Mouse (Mus musculus) left cerebral cortex, postnatal 25 days (tissue): ENCODE measurements around the gene Gm572. TPM values are rescaled to one million over a fixed set of nuclear protein-coding genes. Genes with fewer than 3 reads are reported as not detected.

Experiments used
- DNase-seq, 2 experiments: peaks; one replicate each; pipeline ENCODE4 v3.0.0; 2022; ENCODE audit warnings: low spot score in 2 of 2, mixed read lengths in 1 of 2
- intact Hi-C: fragments of 180-260 bp; cut with DNase I; formaldehyde crosslinking; loops from one replicate; pipeline ENCODE4 v1.15.1; 2025
- total RNA-seq, 2 experiments: library from RNA; stranded (reverse); gene quantifications; 2 replicates each; pipeline ENCODE4 v1.2.3; 2021

Gene Gm572
- total RNA-seq, 2 experiments from 2014 or later = not detected

GRCm38 (mm10) chr4:148693417-148693959 lies 50.4 kb downstream of the Gm572 start:
- intact Hi-C loops = no loop called here
- DNase-seq = no peak

- intact Hi-C loops = loop anchor here (5.0 kb wide), 1 partner anchor 358 kb away; no protein-coding TSS in a partner anchor
- peak; percentile 12 to 30 for DNase-seq
Measured at GRCm38 (mm10) chr4:148704756-148705155, 61.6 kb downstream of the Gm572 start.

- no peak for DNase-seq
- intact Hi-C loops = no loop called here
Measured at GRCm38 (mm10) chr4:148708836-148709235, 65.7 kb downstream of the Gm572 start.

GRCm38 (mm10) chr4:148710446-148710845 lies 67.3 kb downstream of the Gm572 start:
- no peak for DNase-seq
- intact Hi-C loops = no loop called here

- DNase-seq = no peak
- intact Hi-C loops = no loop called here
Measured at GRCm38 (mm10) chr4:148711323-148711722, 68.2 kb downstream of the Gm572 start.

- no peak for DNase-seq
- intact Hi-C loops = no loop called here
Measured at GRCm38 (mm10) chr4:148712632-148713031, 69.5 kb downstream of the Gm572 start.

GRCm38 (mm10) chr4:148714064-148714463 lies 70.9 kb downstream of the Gm572 start:
- intact Hi-C loops = no loop called here
- no peak for DNase-seq

GRCm38 (mm10) chr4:148714739-148715138 lies 71.6 kb downstream of the Gm572 start:
- intact Hi-C loops = no loop called here
- peak in 1 of 2 experiments; percentile 19 for DNase-seq

GRCm38 (mm10) chr4:148715396-148715795 lies 72.3 kb downstream of the Gm572 start:
- intact Hi-C loops = no loop called here
- peak in 1 of 2 experiments; percentile 11 for DNase-seq

Other genes starting within 250 kb of the Gm572 start
- 1 to 10 TPM; 8.9 to 9.1 TPM for gene Ubiad1, start 198.5 kb upstream of the Gm572 start, total RNA-seq
- gene Mtor, start 194.7 kb upstream of the Gm572 start, total RNA-seq = 10 to 100 TPM; 85.4 to 91.7 TPM
- gene Angptl7, start 142.9 kb upstream of the Gm572 start, total RNA-seq = under 1 TPM; 0.64 to 0.96 TPM
- gene Exosc10, start 84.9 kb upstream of the Gm572 start, total RNA-seq = 10 to 100 TPM; 44.3 to 47.1 TPM
- 10 to 100 TPM; 70.5 to 82.3 TPM for gene Srm, start 51.8 kb upstream of the Gm572 start, total RNA-seq
- 1 to 10 TPM; 1.8 to 2.4 TPM for gene Masp2, start 40.8 kb upstream of the Gm572 start, total RNA-seq
- 100 to 1,000 TPM; 187 to 201 TPM for gene Tardbp, start 16.3 kb upstream of the Gm572 start, total RNA-seq
- gene Casz1, start 161.1 kb downstream of the Gm572 start, total RNA-seq = 1 to 10 TPM in 1 of 2 experiments, under 1 TPM in 1; 0.94 to 1.8 TPM